Mouse (Mus musculus): ENCODE measurements around the gene Olfr25. TPM values are rescaled to one million over a fixed set of nuclear protein-coding genes. Genes with fewer than 3 reads are reported as not detected.

Gene Olfr25
- 0.07 TPM in 1 of 2 replicates, not detected in the other for polyA plus RNA-seq (2014; fragmentation: Nextera tagmentation; extraction: Ambion mirVana)

DNA sequence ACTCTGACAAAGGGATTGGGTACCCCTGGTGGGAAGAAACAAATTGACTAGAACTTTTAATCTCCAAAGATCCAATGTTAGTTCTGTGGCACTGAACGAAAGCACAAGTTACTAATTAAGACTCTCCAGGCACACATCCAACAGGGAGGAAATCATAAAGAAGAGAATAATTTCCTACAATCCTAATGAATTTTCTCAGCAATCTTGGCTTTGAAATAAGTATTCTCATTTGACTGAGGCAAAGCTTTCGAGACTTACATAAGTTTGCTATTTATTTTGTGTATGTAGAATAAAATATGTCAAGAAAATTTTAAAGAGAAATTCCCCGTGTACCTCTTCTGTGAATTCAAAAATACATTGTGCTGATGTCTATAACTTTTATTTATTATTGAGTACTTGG is at the start of gene Olfr25:
Olfr25 (plus strand) TSS at position 301 of the 400 bp plus-strand sequence.
- H3K36me3 ChIP-seq (ENCODE audit: control insufficient read depth, insufficient read depth, low read length): no peaks in the 10 kb centered on the region
- H3K9me3 ChIP-seq (ENCODE audit: control insufficient read depth, low read length): no peaks in the 10 kb centered on the region
- H3K27ac ChIP-seq (replicated peaks; ENCODE audit: low read depth, low read length): no peak within 1 kb of the TSS
- no peak within 1 kb of the TSS for H3K9ac ChIP-seq (ENCODE audit: low read depth, low read length)
- H3K4me2 ChIP-seq (ENCODE audit: low read depth, low read length): no peak within 1 kb of the TSS
- H3K4me3 ChIP-seq (ENCODE audit: low read depth, low read length): no peak within 1 kb of the TSS
- ATAC-seq (ENCODE audit: low read depth) (no peak), DNase-seq (ENCODE audit: low spot score) (no peak)
- no peaks in the 10 kb centered on the region for H3K4me1 ChIP-seq (ENCODE audit: control insufficient read depth, insufficient read depth, low read length)
- no peaks in the 10 kb centered on the region for H3K27me3 ChIP-seq (replicated peaks; ENCODE audit: control insufficient read depth, insufficient read depth, low read length)
- WGBS: 73% methylated on average over 3 of the region's 3 CpGs

DNA sequence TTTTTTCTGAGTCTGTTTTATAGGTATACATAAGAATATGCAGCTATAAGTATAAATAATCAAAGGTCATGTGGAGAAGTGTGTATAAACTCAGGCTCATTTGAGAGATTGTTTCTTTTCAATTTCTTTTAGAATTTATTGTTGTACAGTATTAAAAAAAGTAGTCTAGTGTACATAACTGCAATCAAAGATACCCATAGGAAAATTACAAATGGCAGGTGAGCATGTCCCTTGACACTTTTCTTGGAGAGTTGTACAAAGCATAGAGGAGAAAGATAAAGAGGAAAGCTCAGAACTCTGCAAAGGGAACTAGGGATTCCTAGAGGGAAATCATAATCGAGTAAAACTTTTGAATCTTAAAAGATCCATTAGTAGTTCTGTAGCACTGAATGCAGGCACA is 38.1 kb upstream of the Olfr25 start, which contains the start of gene Olfr896-ps1:
Olfr896-ps1 (plus strand) TSS at position 301 of the 400 bp plus-strand sequence.
- no peaks in the 10 kb centered on the region for H3K36me3 ChIP-seq (ENCODE audit: control insufficient read depth, insufficient read depth, low read length)
- 82% methylated on average over 1 of the region's 1 CpGs for WGBS
- no peaks in the 10 kb centered on the region for H3K9me3 ChIP-seq (ENCODE audit: control insufficient read depth, low read length)
- H3K4me1 ChIP-seq (ENCODE audit: control insufficient read depth, insufficient read depth, low read length): no peaks in the 10 kb centered on the region
- no peak within 1 kb of the TSS for H3K4me2 ChIP-seq (ENCODE audit: low read depth, low read length)
- no peaks in the 10 kb centered on the region for H3K27me3 ChIP-seq (replicated peaks; ENCODE audit: control insufficient read depth, insufficient read depth, low read length)
- H3K4me3 ChIP-seq (ENCODE audit: low read depth, low read length): no peak within 1 kb of the TSS
- no peak for ATAC-seq (ENCODE audit: low read depth)
- no peak within 1 kb of the TSS for H3K9ac ChIP-seq (ENCODE audit: low read depth, low read length)
- no peak for DNase-seq (ENCODE audit: low spot score)
- no peak within 1 kb of the TSS for H3K27ac ChIP-seq (replicated peaks; ENCODE audit: low read depth, low read length)

DNA sequence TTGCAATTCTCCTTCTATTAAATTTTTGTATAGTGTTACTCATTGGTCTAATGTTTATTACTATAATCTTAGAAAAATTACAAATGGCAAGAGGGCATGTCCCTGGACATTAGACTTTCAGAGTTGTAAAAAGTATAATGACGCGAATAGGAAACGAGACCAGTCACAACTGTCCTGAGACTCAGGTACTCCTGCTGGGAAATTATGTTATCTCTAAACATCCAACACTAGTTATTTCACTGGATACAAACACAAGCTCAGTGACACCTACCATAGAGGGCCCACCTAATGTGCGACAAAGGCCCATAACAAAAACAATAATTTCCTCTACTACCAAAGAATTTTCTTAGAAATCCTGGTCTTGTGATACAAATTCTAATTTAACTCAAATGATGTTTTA is 19.3 kb downstream of the Olfr25 start, which contains the start of gene Olfr898:
Olfr898 (plus strand) TSS at position 301 of the 400 bp plus-strand sequence.
- H3K9ac ChIP-seq (ENCODE audit: low read depth, low read length): no peak within 1 kb of the TSS
- H3K4me2 ChIP-seq (ENCODE audit: low read depth, low read length): no peak within 1 kb of the TSS
- DNase-seq (ENCODE audit: low spot score): no peak

DNA sequence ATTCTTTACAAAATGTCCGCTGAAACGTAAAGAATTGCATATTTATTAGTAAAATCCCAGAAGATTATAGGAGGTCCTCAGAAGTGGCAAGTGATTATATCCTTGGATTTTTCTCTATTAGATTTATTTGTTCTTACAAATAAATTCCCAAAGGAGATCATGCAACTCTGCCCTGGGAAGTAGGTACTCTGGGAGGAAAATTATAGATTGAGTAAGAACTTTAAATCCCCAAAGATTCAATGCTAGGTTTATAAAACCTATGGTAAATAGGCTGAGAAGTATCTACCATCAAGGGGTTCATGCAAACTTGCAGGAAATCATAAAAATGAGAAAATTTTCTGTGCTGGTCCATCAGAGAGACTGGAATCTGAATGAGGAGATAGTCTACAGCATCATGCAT is 37.7 kb downstream of the Olfr25 start, which contains the start of gene Olfr250:
Olfr250 (plus strand) TSS at position 301 of the 400 bp plus-strand sequence.
- DNase-seq (ENCODE audit: low spot score): no peak
- WGBS: 92% methylated on average over 2 of the region's 2 CpGs
- Histone ChIP-seq H3K9me3 (ENCODE audit: control insufficient read depth, low read length) (no peaks in the 10 kb centered on the region), H3K36me3 (ENCODE audit: control insufficient read depth, insufficient read depth, low read length) (no peaks in the 10 kb centered on the region), H3K9ac (ENCODE audit: low read depth, low read length) (no peak within 1 kb of the TSS), H3K27me3 (replicated peaks; ENCODE audit: control insufficient read depth, insufficient read depth, low read length) (no peaks in the 10 kb centered on the region), H3K4me3 (ENCODE audit: low read depth, low read length) (no peak within 1 kb of the TSS), H3K4me2 (ENCODE audit: low read depth, low read length) (no peak within 1 kb of the TSS), H3K4me1 (ENCODE audit: control insufficient read depth, insufficient read depth, low read length) (no peaks in the 10 kb centered on the region), H3K27ac (replicated peaks; ENCODE audit: low read depth, low read length) (no peak within 1 kb of the TSS)
- no peak for ATAC-seq (ENCODE audit: low read depth)

More for the DNA sequence above, 19.3 kb downstream of the Olfr25 start, which contains the start of gene Olfr898:
- H3K9me3 ChIP-seq (ENCODE audit: control insufficient read depth, low read length): no peaks in the 10 kb centered on the region
- H3K27ac ChIP-seq (replicated peaks; ENCODE audit: low read depth, low read length): no peak within 1 kb of the TSS
- no peaks in the 10 kb centered on the region for H3K4me1 ChIP-seq (ENCODE audit: control insufficient read depth, insufficient read depth, low read length)
- no peak for ATAC-seq (ENCODE audit: low read depth)
- H3K36me3 ChIP-seq (ENCODE audit: control insufficient read depth, insufficient read depth, low read length): no peaks in the 10 kb centered on the region
- H3K27me3 ChIP-seq (replicated peaks; ENCODE audit: control insufficient read depth, insufficient read depth, low read length): no peaks in the 10 kb centered on the region
- WGBS: 95% methylated on average over 4 of the region's 4 CpGs
- H3K4me3 ChIP-seq (ENCODE audit: low read depth, low read length): no peak within 1 kb of the TSS

DNA sequence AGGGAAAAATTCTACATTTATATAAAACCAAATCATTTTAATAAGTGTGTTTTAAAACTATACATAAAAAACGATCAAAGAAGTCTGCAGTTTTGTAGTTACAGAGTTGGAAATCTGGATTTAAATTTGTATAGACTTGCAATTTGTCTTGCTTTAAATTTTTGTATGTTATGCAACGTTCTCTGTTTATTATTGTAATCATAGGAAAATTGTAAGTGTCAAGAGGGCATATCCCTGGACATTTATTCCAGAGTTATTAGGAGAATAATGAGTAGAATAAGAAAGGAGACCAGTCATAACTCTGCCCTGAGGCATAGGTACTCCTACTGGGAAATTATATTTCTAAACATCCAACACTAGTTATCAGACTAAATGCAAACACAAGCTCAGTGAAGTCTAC is 47.9 kb downstream of the Olfr25 start, which contains the start of gene Olfr251:
Olfr251 (plus strand) TSS at position 301 of the 400 bp plus-strand sequence.
- Histone ChIP-seq H3K27ac (replicated peaks; ENCODE audit: low read depth, low read length) (no peak within 1 kb of the TSS), H3K4me3 (ENCODE audit: low read depth, low read length) (no peak within 1 kb of the TSS), H3K4me1 (ENCODE audit: control insufficient read depth, insufficient read depth, low read length) (no peaks in the 10 kb centered on the region), H3K9me3 (ENCODE audit: control insufficient read depth, low read length) (no peaks in the 10 kb centered on the region), H3K36me3 (ENCODE audit: control insufficient read depth, insufficient read depth, low read length) (no peaks in the 10 kb centered on the region), H3K9ac (ENCODE audit: low read depth, low read length) (no peak within 1 kb of the TSS), H3K27me3 (replicated peaks; ENCODE audit: control insufficient read depth, insufficient read depth, low read length) (no peaks in the 10 kb centered on the region), H3K4me2 (ENCODE audit: low read depth, low read length) (no peak within 1 kb of the TSS)
- no peak for ATAC-seq (ENCODE audit: low read depth)
- WGBS: 64% methylated on average over 2 of the region's 2 CpGs
- DNase-seq (ENCODE audit: low spot score): no peak

Other genes starting within 250 kb of the Olfr25 start
- gene Olfr887, start 245.0 kb upstream of the Olfr25 start, polyA plus RNA-seq (2014; fragmentation: Nextera tagmentation; extraction: Ambion mirVana): 0.07 TPM in 1 of 2 replicates, not detected in the other
- gene Olfr888, start 220.9 kb upstream of the Olfr25 start, polyA plus RNA-seq (2014; fragmentation: Nextera tagmentation; extraction: Ambion mirVana): not detected in 2 replicates
- gene Olfr889, start 213.9 kb upstream of the Olfr25 start, polyA plus RNA-seq (2014; fragmentation: Nextera tagmentation; extraction: Ambion mirVana): 0.04 TPM in 1 of 2 replicates, not detected in the other
- gene Olfr890, start 186.5 kb upstream of the Olfr25 start, polyA plus RNA-seq (2014; fragmentation: Nextera tagmentation; extraction: Ambion mirVana): not detected in 2 replicates
- not detected in 2 replicates for gene Olfr891, start 148.2 kb upstream of the Olfr25 start, polyA plus RNA-seq (2014; fragmentation: Nextera tagmentation; extraction: Ambion mirVana)
- gene Olfr893, start 120.7 kb upstream of the Olfr25 start, polyA plus RNA-seq (2014; fragmentation: Nextera tagmentation; extraction: Ambion mirVana): not detected in 2 replicates
- 0.07 TPM in 1 of 2 replicates, not detected in the other for gene Olfr894, start 111.0 kb upstream of the Olfr25 start, polyA plus RNA-seq (2014; fragmentation: Nextera tagmentation; extraction: Ambion mirVana)
- not detected in 2 replicates for gene Olfr143, start 76.3 kb upstream of the Olfr25 start, polyA plus RNA-seq (2014; fragmentation: Nextera tagmentation; extraction: Ambion mirVana)
- not detected in 2 replicates for gene Olfr895, start 61.2 kb upstream of the Olfr25 start, polyA plus RNA-seq (2014; fragmentation: Nextera tagmentation; extraction: Ambion mirVana)
- not detected in 2 replicates for gene Olfr896-ps1, start 38.0 kb upstream of the Olfr25 start, polyA plus RNA-seq (2014; fragmentation: Nextera tagmentation; extraction: Ambion mirVana)
- not detected in 2 replicates for gene Olfr898, start 19.4 kb downstream of the Olfr25 start, polyA plus RNA-seq (2014; fragmentation: Nextera tagmentation; extraction: Ambion mirVana)
- 0.06 TPM in 1 of 2 replicates, not detected in the other for gene Olfr250, start 37.8 kb downstream of the Olfr25 start, polyA plus RNA-seq (2014; fragmentation: Nextera tagmentation; extraction: Ambion mirVana)
- gene Olfr251, start 48.0 kb downstream of the Olfr25 start, polyA plus RNA-seq (2014; fragmentation: Nextera tagmentation; extraction: Ambion mirVana): not detected in 2 replicates
- gene Olfr147, start 72.6 kb downstream of the Olfr25 start, polyA plus RNA-seq (2014; fragmentation: Nextera tagmentation; extraction: Ambion mirVana): not detected in 2 replicates
- gene Olfr901, start 100.4 kb downstream of the Olfr25 start, polyA plus RNA-seq (2014; fragmentation: Nextera tagmentation; extraction: Ambion mirVana): not detected in 2 replicates
- not detected in 2 replicates for gene Olfr902, start 118.6 kb downstream of the Olfr25 start, polyA plus RNA-seq (2014; fragmentation: Nextera tagmentation; extraction: Ambion mirVana)
- 0.06 TPM in 1 of 2 replicates, not detected in the other for gene Olfr904, start 134.1 kb downstream of the Olfr25 start, polyA plus RNA-seq (2014; fragmentation: Nextera tagmentation; extraction: Ambion mirVana)
- gene Olfr905, start 142.0 kb downstream of the Olfr25 start, polyA plus RNA-seq (2014; fragmentation: Nextera tagmentation; extraction: Ambion mirVana): 0.13 TPM in 1 of 2 replicates, not detected in the other
- not detected in 2 replicates for gene Olfr906, start 158.0 kb downstream of the Olfr25 start, polyA plus RNA-seq (2014; fragmentation: Nextera tagmentation; extraction: Ambion mirVana)
- not detected in 2 replicates for gene Olfr907, start 166.7 kb downstream of the Olfr25 start, polyA plus RNA-seq (2014; fragmentation: Nextera tagmentation; extraction: Ambion mirVana)
- gene Olfr911-ps1, start 192.5 kb downstream of the Olfr25 start, polyA plus RNA-seq (2014; fragmentation: Nextera tagmentation; extraction: Ambion mirVana): not detected in 2 replicates
- 0.08 TPM in 1 of 2 replicates, not detected in the other for gene Olfr910, start 208.8 kb downstream of the Olfr25 start, polyA plus RNA-seq (2014; fragmentation: Nextera tagmentation; extraction: Ambion mirVana)